Mouse (Mus musculus) megakaryocyte, adult 5-6 weeks (primary cell): ENCODE results near the gene Plaur. TPM values are rescaled to one million over a fixed set of nuclear protein-coding genes. Genes with fewer than 3 reads are reported as not detected.

Experiments used
- ATAC-seq: 2 replicates; pipeline ENCODE4 v1.8.0; 2016; ENCODE audit warnings: mild to moderate bottlenecking, inconsistent platforms; ENCODE audit not compliant: poor library complexity, severe bottlenecking
- total RNA-seq, 2 experiments: library from RNA; stranded (forward) in 1 of 2; stranded (reverse) in 1 of 2; fragments of 153-499, 151-499 nt in 1 of 2; fragments of 221-1000, 200-1000 nt in 1 of 2; gene quantifications; 2 replicates each; pipeline versions ENCODE4 v1.2.3 to v1.2.4; 2015 to 2017

Gene Plaur
- total RNA-seq, 2 experiments from 2014 or later: 96.3 to 110 TPM

DNA sequence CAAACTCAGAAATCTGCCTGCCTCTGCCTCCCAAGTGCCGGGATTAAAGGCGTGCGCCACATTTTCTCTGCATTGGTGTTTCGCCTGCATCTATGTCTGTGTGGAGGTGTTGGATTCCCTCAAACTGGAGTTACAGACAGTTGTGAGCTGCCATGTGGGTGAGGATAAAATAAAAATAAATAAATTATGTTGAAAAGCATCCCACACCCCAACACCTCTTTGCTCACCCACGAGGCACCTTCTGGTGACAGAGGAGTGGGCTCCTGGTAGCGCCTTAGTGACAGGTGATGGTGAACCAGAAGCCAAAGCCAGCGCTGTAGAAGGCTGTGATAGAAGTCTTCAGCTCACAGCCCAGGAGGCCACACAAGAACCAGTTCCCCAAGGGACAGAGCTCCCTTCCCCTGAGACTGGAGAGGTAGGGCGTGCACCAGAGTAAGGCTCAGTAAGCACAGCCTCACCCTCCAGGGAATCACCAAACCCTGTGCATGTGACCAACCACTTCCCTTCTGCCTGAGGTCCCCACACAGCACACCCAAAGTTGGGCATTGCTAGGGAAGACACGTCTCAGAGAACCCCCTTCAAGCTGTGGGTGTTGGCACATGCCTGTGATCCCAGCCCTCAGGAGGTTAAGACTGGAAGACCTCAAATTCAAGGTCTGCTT is 16.9 kb upstream of the Plaur start:
- peak; percentile 57 for ATAC-seq

DNA sequence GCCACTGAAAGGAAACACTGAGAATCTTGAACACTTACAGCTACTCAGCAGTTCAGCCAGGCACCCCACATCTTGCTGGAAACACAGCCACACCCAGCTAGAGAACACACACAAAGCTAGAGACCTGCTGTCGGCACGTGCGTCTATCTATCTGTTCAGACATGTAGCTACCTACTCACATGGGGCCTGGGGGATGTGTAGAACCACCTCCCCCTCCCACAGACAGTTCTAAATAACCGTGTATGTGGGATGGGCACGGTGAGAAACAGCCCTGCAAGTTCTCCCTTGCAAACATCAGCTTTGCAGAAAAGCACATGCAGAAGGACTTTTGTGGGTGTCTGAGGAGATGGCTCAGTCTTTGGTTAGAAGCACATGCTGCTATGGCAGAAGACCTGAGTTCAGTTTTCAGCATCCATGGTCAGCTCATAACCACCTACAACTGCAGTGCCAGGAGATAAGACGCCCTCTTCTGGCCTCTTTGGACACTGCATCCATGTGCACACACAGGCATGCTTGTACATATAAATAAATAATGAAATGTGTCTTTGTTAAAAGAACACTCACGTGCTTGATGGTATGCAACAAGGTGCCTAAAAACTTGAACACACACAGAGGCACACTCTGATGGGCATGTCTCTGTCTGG is 15.5 kb upstream of the Plaur start:
- no peak for ATAC-seq

DNA sequence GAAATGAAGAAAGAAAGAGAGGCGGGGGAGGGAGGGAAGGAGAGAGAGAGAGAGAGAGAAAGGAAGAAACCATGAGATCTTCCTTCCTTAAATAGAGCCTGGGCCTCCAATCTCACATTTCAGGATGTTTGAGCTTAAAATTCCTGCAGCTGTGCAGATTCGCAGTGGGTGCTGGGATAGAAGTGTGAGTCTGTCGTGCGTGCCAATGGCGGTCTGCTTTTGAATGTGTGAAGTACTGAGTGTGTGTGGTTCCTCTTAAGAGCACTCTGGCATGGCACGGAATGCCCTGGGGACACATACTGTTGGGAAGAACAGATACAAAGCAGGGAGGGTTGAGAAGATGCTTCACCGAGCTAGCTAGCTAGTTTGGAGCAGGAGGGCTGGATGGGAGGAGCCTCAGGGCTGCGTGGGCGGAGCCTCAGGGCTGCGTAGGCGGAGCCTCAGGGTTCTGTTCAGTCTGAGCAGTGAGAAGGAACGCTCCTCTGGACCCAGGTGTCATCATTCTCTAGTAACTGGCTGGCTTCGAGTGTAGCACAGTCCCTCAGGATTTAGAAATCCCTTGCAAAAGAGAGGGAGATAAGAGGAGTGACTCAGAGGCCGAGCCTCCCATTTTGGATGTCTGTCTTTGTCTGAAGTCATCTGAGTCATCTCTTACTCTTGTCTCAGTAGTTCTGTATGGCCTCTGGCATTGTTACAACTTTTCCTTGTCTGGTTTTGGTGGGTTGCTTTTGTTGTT is 13.3 kb upstream of the Plaur start:
- ATAC-seq: peak; percentile 33

DNA sequence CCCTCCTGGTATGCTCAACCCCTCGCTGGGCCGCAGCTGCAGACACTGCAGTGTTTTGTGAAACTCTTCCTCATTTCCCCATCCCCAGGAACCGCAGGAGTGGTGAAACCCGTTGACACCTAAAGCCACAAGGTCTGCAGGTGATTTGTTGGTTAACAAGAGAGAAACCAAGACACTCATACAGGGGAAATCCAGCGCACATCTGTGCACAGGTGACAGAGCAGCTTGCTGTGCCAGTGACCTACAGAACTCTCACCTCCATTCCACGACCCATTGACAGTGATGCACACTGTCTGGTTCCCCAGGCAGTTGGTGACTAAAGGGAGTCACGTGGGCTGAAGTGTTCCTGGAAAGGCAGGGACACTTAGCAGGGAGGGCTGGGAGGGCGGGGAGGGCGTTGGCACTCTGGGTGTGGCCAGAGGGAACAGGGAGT is 11.7 kb upstream of the Plaur start:
- peak; percentile 80 for ATAC-seq

DNA sequence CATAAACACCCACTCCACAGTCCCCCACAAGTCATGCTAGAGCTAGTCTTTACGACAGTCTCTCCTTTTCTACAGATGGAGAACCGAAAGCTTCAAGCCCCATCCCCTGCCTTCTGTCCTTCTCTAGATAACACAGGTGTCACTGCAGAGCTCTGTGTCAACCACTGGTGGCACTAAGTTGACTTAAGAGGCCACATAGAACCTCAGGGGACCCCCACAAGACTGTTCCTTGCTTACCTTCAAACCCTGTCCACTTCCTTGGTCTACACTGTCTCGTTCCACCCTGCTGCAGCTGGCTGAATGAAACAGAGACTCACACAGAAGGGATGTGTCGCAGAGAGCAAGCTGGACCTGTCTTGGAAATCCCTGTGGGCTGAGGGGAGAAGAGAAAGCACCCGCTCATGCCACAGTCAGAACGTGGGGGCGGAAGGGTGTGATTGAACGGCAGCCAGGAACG is 10.4 kb upstream of the Plaur start, which contains the start of gene Irgc1:
Gene Irgc1, minus strand, starts transcription at position 443 of the 457 bp plus-strand sequence.
- ATAC-seq: peak; percentile 11; the same call in 1 of the 2 replicates

DNA sequence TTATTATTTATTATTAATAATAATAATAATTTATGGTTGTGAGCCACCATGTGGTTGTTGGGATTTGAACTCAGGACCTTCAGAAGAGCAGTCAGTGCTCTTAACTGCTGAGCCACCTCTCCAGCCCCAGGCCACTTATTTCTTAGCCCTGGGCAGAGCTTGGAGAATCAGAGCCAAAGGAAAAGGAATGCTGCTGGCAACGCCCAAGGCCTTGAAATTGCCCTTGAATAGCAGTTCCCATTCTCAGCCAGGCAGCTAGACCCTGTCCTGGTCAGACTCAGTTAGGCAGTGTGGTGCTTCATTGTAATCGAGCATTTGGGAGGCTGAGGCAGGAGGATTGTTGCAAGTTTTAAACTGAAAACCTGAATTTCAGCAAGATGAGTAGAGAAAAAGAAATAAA is 8.1 kb upstream of the Plaur start:
- no peak for ATAC-seq

DNA sequence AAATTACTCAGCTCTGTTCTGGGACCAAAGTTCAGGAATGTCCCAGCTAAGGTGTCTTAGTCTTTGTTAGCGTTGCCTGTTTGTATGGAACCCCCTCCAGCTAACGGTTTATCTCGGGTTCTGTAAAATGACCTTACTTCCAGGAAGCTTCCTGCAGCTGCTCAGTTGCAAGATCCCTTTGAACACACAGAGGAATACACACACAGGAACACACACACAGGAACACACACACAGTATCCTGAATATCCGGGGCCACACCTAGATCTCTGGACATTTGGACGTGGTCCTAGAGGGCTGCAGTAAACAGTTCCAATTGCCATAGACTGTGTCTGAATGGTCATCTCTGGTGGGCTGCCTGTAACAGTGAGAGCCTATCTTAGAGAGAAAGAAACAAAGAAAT is 6.6 kb upstream of the Plaur start:
- ATAC-seq: no peak

DNA sequence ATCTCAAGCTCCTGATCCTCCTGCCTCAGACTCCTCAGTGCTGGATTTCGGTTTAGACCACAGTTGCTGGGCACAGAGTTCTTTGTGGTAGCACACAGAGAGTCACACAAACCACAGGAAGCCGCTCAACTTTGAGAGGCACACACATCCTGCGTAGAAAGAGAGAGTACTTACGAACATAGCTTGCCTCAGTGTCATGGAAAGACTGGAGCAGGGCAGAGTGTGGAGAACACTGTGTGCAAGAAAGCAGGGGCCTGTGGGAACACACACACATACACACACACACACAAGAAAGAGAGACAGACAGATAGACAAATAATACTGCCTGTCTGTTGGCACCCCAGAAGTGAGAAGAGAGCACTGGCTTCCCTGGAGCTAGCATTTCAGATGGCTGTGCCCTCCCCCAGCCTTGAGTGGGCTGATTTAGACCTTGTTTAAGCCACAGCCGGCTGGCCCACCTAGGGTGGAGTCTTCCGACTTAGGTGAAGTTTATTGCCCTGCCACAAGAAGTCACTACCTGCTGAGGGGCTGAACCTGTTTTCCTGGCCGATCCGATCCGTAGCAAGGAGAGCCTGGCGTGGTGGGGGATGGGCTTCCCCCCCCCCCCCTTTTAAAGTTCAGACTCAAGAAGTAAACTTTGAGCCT is 4.4 kb upstream of the Plaur start:
- peak; percentile 53 for ATAC-seq

DNA sequence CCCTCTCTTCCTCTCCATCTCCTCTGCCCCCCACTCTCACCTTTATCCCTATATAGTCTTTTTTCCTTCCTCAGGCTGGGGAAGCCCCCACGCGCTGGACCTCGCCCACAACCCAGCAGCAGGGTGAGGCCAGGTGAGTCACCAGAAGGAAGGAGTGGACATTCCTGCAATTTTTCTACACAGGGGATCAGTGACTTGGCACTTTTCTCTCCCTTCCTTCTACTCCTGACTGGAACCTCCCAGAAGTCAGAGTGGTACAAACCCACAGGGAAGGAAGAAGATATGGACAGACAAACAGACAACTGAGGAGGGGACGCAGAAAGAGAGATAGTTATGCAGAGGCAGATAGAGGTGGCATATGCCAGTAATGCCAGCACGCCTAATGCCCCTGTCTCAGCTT is 2.8 kb upstream of the Plaur start:
- no peak for ATAC-seq

DNA sequence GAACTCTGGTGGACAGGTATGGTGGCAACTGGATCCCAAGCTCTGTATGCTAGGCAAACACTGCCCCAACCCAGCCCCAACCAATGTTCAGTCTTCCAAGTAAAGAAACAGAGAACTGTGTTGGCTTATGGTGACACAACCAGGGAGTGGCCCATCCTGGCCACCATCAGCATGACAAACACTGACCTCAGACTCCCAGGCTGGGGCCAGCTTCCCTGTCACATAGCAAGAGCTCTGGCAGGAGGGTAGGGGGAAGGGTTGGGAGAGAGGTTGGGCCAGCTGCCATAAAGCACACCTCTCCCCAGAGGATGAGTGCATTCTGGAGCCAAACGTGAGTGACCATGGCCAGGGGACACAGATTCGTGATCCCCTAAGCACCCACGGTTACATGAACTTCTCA is 2.4 kb upstream of the Plaur start:
- peak; percentile 59 for ATAC-seq

DNA sequence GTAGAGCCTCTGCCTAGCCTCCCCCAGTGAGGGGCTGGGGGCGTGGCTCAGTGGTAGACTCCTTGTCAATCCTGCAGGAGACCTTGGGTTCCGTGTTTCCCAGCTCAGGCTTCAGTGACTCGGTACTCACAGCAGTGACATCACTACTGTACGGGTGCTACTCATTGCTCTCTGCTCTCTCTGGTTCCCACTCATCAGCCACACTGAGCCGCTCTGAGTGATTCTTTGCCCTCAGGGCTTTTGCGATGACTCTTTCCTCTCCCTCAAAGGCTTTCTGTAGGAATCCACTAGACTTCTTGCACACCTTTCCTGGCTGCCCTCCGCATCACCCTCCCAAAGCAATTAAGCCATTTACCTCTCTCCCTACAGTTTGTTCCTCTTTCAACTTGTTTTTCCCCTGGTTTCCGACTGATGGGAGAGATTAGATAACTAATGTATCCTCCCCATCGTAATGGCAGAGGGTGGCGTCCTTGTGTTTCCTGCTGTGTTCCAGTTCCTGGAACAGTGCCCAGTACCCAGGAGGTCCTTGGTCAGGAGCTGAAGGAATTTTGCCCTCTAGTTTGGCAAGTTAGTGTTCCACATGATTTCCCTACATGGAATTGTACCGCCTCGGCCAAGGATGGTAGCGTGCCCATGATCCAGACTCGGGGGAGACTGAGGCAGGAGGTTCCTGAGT is 770 bp upstream of the Plaur start:
- peak; percentile 15; the same call in 1 of the 2 replicates for ATAC-seq

DNA sequence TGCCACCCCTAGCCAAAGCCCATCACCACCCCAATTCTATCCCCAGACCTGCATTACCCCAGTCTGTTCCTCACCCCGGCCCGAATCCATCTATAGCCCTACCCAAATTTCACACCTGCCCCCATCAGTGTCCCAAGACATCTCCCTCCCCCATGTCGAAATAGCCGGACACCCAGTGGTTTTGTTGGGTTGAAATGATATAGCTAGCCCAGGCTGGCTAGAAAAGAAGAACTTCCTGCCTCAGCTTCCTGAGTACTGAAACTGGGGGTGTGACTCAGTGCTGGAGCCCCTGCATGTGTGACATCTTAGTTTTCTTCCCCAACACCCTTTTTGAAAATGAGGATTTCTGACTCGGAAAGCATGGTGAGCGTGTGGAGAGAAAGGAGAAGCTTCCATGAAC is 4.6 kb downstream of the Plaur start:
- ATAC-seq: peak; percentile 39

DNA sequence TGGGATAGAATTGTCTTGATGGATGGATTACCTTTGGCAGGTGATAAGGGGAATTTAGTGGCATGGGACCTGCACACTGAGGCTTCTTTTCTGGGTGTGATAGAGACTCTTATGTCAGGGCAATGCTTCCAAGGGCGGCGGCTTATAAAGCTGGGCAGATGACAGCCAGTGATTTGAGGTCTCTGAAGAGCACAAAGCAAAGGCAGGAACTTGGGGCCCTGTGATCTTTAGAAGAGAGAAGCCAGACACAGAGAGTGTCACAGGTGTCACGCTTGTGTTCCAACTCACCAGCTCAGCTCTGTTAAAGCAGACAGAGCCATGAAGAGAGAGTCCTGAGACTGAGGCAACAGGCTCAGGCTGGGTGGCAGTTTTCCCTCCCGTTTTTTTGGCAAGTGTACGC is 5.6 kb downstream of the Plaur start:
- no peak for ATAC-seq

DNA sequence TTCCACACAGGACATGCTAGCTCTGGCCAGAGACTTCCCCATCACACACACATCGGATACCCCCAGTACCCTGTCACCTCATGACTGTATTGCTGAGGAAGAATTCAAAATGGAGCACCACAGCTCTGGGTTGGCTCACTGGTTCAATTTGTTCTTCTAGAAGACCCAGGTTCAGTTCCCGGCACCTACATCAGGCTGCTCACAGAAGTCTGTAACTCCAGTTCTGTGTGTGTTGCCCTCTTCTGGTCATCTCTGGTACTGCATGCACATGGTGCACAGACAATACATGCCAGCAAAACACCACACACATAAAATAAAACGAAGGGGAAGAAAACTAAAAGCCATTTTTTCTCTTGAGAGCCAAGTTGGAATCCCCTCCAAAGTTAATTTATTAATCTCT is 6.8 kb downstream of the Plaur start:
- ATAC-seq: no peak

DNA sequence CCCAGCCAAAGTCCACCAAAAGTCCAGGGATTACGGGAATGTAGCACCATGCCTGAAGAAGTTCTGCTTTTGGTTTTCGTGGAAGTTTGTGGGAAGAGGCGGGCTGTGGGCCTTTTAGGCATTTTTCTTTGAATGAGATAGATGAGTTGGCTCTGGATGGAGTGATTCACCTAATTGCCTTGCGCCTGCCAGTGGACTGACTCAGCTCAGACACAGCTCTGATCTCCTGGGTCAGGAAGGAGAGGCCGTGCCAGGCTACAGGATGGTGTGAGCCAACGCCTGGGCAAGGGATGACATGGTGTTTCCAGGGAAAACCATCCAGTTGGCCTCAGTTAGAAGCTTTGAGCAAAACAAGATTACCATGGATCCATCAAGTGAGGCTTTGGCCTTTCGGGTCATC is 8.1 kb downstream of the Plaur start:
- no peak for ATAC-seq

DNA sequence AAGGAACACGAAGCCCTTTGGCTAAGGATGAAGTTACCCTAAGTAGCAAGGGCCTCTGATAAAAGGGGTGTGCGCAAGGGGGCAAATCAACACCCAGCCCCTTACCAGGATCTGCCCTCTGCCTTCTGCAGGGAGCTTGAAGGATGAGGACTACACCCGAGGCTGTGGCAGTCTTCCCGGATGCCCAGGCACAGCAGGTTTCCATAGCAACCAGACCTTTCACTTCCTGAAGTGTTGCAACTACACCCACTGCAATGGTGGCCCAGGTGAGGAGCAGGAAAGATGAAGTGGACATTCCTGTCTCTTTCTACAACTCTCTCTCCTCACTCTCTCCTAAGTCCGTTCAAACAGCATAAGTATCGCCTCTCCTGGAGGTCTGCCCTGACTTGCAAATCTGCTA is 10.2 kb downstream of the Plaur start:
- ATAC-seq: no peak

DNA sequence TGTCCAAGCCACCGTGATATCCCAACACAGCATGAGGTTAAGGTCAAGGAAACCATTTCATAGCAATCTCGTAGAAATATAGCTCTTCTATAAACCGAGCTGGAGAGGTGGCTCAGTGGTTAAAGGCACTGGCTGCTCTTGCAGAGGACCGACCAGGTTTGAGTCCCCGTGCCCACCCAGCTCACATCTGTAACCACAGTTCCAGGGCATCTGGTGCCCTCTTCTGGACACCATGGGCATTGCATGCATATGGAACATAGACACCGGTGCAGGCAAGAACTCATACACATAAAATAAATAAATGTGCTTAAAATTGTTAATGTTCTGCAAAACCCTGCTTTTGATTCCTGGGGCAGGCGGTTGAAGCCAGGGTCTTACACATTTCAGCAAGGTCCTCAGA is 10.7 kb downstream of the Plaur start:
- ATAC-seq: peak; percentile 41; the same call in 1 of the 2 replicates

DNA sequence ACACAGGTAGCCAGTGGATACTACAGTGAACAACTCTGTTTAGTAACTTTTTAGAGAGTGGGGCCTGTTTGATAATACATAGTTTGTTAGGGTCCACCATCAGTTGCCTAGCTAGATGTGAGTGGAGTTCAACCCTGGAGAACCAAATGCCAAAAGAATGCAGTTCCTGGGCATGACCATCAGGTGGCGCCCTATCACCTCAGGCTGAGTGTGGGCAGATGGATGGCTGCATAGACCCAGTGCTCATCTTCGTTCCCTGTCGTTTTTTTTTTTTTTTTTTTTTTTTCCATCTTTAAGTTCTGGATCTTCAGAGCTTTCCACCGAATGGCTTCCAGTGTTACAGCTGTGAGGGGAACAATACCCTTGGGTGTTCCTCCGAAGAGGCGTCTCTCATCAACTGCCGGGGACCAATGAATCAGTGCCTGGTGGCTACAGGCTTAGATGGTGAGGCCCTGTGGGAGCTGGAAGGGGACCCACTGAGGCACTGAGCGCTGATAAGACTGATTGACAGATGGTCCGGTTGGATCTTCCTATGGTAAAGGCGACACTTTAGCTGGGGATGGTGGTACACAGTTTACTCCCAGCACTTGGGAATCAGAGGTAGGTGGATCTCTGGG is 11.7 kb downstream of the Plaur start:
- peak; percentile 70 for ATAC-seq

DNA sequence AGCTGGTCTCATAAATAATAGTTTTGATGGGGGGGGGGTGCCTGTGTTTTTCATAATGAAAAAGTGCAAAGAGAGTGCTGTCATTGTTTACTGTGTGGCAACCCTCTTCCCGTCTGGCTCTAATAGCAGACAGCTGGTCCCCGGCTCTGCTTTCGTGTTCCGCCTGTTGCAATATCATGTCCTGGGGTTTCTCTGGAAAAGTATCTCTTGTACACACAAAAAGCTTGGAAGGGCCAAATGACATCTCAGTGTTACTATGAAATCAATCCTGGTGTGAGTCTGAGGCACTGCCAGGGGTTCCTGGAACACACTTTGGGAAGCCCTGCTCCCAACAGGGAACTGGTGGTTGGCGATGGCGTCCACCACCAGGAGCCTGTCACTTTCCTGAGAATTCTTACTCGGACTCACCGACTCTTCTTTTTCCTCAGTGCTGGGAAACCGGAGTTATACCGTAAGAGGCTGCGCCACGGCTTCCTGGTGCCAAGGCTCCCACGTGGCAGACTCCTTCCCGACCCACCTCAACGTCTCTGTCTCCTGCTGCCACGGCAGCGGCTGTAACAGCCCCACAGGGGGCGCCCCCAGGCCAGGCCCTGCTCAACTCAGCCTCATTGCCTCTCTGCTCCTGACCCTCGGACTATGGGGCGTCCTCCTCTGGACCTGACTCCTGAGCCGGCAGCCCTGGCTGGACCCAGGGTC is 12.7 kb downstream of the Plaur start:
- no peak for ATAC-seq

DNA sequence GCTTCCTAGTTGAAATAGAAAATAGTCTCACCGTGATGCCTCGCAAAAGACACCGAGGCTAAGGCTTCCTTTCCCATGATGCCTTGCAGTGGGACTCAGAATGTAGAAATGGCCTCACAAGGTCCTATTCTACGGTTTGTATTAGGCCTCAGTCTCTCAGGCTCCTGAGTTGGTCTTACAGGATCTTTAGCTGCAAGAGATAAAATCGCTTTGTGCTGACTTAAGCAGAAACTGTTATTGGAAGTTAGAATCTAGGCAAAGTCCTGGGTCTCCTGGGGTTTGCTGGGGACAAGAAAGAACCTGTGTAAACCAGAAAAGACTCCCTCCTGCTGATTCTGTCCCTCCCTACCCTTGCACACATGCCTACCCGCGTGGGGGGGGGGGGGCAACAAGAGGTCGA is 14.1 kb downstream of the Plaur start:
- ATAC-seq: no peak
